10 mouse cellular contexts compared by ENCODE assay signal in genomic region chr8:111787683-111788082, GRCm38 (mm10). TPM values are rescaled to one million over a fixed set of nuclear protein-coding genes. Genes with fewer than 3 reads are reported as not detected.
DNase-seq lines count a peak whose midpoint lies in the region; ATAC-seq and TF ChIP-seq lines count a peak whose summit lies in the region.
"Had no signal": no experiment of that assay in that cellular context is flagged by ENCODE, and none has a peak within 500 bp of the region (broad histone marks: within the 10 kb centered on the region; RNA-seq: fewer than 3 reads in every experiment).

No protein-coding gene starts in this region.

- peaks cover 15% of the 10 kb centered on the region for H3K36me3 ChIP-seq in heart, embryonic 13.5 days
- peaks cover 37% of the 10 kb centered on the region for H3K36me3 ChIP-seq in E14TG2a.4 (ENCODE audit: insufficient read depth, low read length)
- peaks cover 34% of the 10 kb centered on the region for H3K36me3 ChIP-seq in embryonic facial prominence, embryonic 10.5 days (replicated peaks)
- peaks cover 34% of the 10 kb centered on the region for H3K36me3 ChIP-seq in limb, embryonic 10.5 days

- peak overlapping the region; percentile 22 for H3K4me2 ChIP-seq in heart, embryonic 13.5 days

- no peaks in the 10 kb centered on the region for H3K9me3 ChIP-seq in heart, embryonic 13.5 days
- no peaks in the 10 kb centered on the region for H3K9me3 ChIP-seq in E14TG2a.4 (ENCODE audit: low read length)
- H3K9me3 ChIP-seq in embryonic facial prominence, embryonic 10.5 days: no peaks in the 10 kb centered on the region
- H3K9me3 ChIP-seq in limb, embryonic 10.5 days (replicated peaks): no peaks in the 10 kb centered on the region
- H3K9me3 ChIP-seq: G1E; megakaryocyte, embryonic 14.5 days had no signal

- DNase-seq in heart, adult 11 months: no peak
- DNase-seq in embryonic facial prominence, embryonic 10.5 days (ENCODE audit: low spot score): no peak
- no peak for DNase-seq in limb, embryonic 10.5 days (ENCODE audit: low spot score)
- DNase-seq in urinary bladder, adult 2 months (ENCODE audit: low spot score): no peak
- no peak for DNase-seq in urinary bladder, postnatal 10 days (ENCODE audit: low spot score)

- no peak for TF ChIP-seq CTCF in E14TG2a.4 (conservative IDR thresholded peaks at IDR 0.05; ENCODE audit: low read length)

- H3K4me1 ChIP-seq in heart, embryonic 13.5 days: peaks cover 71% of the 10 kb centered on the region
- peaks cover 98% of the 10 kb centered on the region for H3K4me1 ChIP-seq in E14TG2a.4 (replicated peaks; ENCODE audit: low read depth, low read length)
- peaks cover 32% of the 10 kb centered on the region for H3K4me1 ChIP-seq in embryonic facial prominence, embryonic 10.5 days
- H3K4me1 ChIP-seq in limb, embryonic 10.5 days: peaks cover 43% of the 10 kb centered on the region

- peak overlapping the region; percentile 65 for H3K27ac ChIP-seq in heart, embryonic 13.5 days (replicated peaks)
- peak overlapping the region; percentile 55 for H3K27ac ChIP-seq in embryonic facial prominence, embryonic 10.5 days (replicated peaks)
- peak overlapping the region; percentile 61 for H3K27ac ChIP-seq in limb, embryonic 10.5 days

- no peak overlapping the region for H3K4me3 ChIP-seq in heart, embryonic 13.5 days
- H3K4me3 ChIP-seq in E14TG2a.4 (replicated peaks; ENCODE audit: low read length): peak overlapping the region; percentile 53
- H3K4me3 ChIP-seq in embryonic facial prominence, embryonic 10.5 days: no peak overlapping the region
- no peak overlapping the region for H3K4me3 ChIP-seq in limb, embryonic 10.5 days
- H3K4me3 ChIP-seq: megakaryocyte, embryonic 14.5 days had no signal

- WGBS in heart, embryonic 13.5 days: 36% methylated on average over 4 of the region's 4 CpGs
- 34% methylated on average over 4 of the region's 4 CpGs for WGBS in embryonic facial prominence, embryonic 10.5 days
- WGBS in limb, embryonic 10.5 days: 46% methylated on average over 4 of the region's 4 CpGs

- no peak for ATAC-seq in heart, embryonic 13.5 days (ENCODE audit: extremely low read depth, insufficient number of reproducible peaks, low FRiP score, low TSS enrichment)
- ATAC-seq in CD4-positive, CD25-positive, alpha-beta regulatory T cell, adult 4 months: no peak

- peak overlapping the region; percentile 67 for H3K9ac ChIP-seq in heart, embryonic 13.5 days

- H3K27me3 ChIP-seq in heart, embryonic 13.5 days (replicated peaks): no peaks in the 10 kb centered on the region
- no peaks in the 10 kb centered on the region for H3K27me3 ChIP-seq in E14TG2a.4 (ENCODE audit: insufficient read depth, low read length)
- no peaks in the 10 kb centered on the region for H3K27me3 ChIP-seq in embryonic facial prominence, embryonic 10.5 days (replicated peaks; ENCODE audit: low read depth, poor library complexity, severe bottlenecking)
- no peaks in the 10 kb centered on the region for H3K27me3 ChIP-seq in limb, embryonic 10.5 days (ENCODE audit: low read depth, poor library complexity, severe bottlenecking)
- H3K27me3 ChIP-seq: megakaryocyte, embryonic 14.5 days had no signal

RNA-seq across cellular contexts. Expression of gene Bcar1, which starts 44.1 kb away (rescaled TPM):
- 40.2 and 43.4 TPM in 2 replicates for polyA plus RNA-seq in heart, embryonic 13.5 days (2015; fragmentation: Nextera tagmentation; extraction: Ambion mirVana)
- polyA plus RNA-seq in embryonic facial prominence, embryonic 10.5 days (2016; fragmentation: Nextera tagmentation; extraction: Ambion mirVana): 61.1 and 62.4 TPM in 2 replicates
- polyA plus RNA-seq in limb, embryonic 10.5 days (2016; fragmentation: Nextera tagmentation; extraction: Ambion mirVana): 50.2 and 50.4 TPM in 2 replicates
- polyA plus RNA-seq in urinary bladder, adult 2 months (2012; rRNA removed): 40.1 and 42.5 TPM in 2 replicates
- polyA plus RNA-seq in CD4-positive, CD25-positive, alpha-beta regulatory T cell, adult 4 months (2017; shearing (Covaris generic)): under 1 TPM; 0.27 to 0.42 TPM

Comparison
In these comparisons a context has a peak if more than half of its experiments do, and no peak if none do; other contexts are left out.
1. RNA of gene Bcar1, which starts 44.1 kb away (polyA plus RNA-seq): 61.1 to 62.4 TPM in embryonic facial prominence, embryonic 10.5 days, 50.2 to 50.4 TPM in limb, embryonic 10.5 days, 40.1 to 42.5 TPM in urinary bladder, adult 2 months and 40.2 to 43.4 TPM in heart, embryonic 13.5 days; 0.27 to 0.42 TPM in CD4-positive, CD25-positive, alpha-beta regulatory T cell, adult 4 months; every median in the first group is over 10 times any median in the second.
2. Peak in every context shown above with its lines, with median percentiles within 50 percentile points of each other: H3K27ac ChIP-seq.